Comparison of ENCODE assay signal across 25 mouse cellular contexts in the genomic region with DNA sequence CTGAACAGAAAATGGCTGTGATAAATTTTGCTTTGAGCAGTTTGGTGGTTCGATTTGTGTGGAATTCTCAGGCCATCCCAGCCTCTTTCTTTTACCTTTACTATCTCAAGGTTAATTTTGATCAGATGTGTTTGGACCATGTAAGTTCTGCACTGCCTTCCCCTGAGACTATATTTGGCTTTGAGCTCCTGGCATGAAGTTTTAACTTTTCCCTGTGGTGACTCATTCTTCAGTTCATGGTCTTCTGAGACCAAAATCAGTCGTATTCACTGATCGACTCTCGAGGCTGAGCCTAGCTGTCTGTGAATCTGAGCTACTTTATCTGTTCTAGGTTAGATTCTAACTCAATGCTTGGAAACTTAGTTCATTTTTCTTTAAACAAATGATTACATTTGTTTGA. TPM values are rescaled to one million over a fixed set of nuclear protein-coding genes. Genes with fewer than 3 reads are reported as not detected.
"Had no signal": no experiment of that assay in that cellular context is flagged by ENCODE, and none has a peak within 500 bp of the region (broad histone marks: within the 10 kb centered on the region; RNA-seq: fewer than 3 reads in every experiment).

No protein-coding gene starts in this region.

- H3K4me1 ChIP-seq: heart, embryonic 15.5 days; intestine, embryonic 15.5 days; liver, embryonic 13.5 days; liver, embryonic 15.5 days had no signal

- H3K4me3 ChIP-seq: heart, adult 2 months; heart, embryonic 13.5 days; heart, embryonic 15.5 days; hindbrain, embryonic 10.5 days; hindbrain, embryonic 12.5 days; intestine, embryonic 15.5 days; layer of hippocampus, adult 2 months; left cerebral cortex, adult 2 months; limb, embryonic 10.5 days; limb, embryonic 12.5 days; liver, embryonic 13.5 days; liver, embryonic 15.5 days had no signal

- DNase-seq: gastrocnemius, postnatal 25 days; heart, adult 2 months; heart, postnatal 14 days; heart, postnatal 4 days; kidney, adult 18-20 months; kidney, adult 8-10 months; kidney, postnatal 10 days; kidney, postnatal 25 days; kidney, postnatal 4 days; liver; liver, embryonic 13.5 days; liver, postnatal 0 days; lung, adult 2 months had no signal

- H3K36me3 ChIP-seq: intestine, embryonic 15.5 days; limb, embryonic 10.5 days; limb, embryonic 12.5 days; liver, embryonic 13.5 days; liver, embryonic 15.5 days had no signal

- H3K27ac ChIP-seq: heart, adult 2 months; heart, embryonic 13.5 days; heart, embryonic 15.5 days; hindbrain, embryonic 10.5 days; hindbrain, embryonic 12.5 days; hindbrain, embryonic 14.5 days; intestine, embryonic 15.5 days; layer of hippocampus, adult 2 months; left cerebral cortex, adult 2 months; limb, embryonic 10.5 days; limb, embryonic 12.5 days; liver, embryonic 13.5 days; liver, embryonic 15.5 days had no signal

- H3K27me3 ChIP-seq: heart, embryonic 13.5 days; heart, embryonic 15.5 days; hindbrain, embryonic 12.5 days; intestine, embryonic 15.5 days; limb, embryonic 12.5 days; liver, embryonic 13.5 days; liver, embryonic 15.5 days had no signal

- H3K9me3 ChIP-seq: heart, embryonic 13.5 days; heart, embryonic 15.5 days; hindbrain, embryonic 10.5 days; hindbrain, embryonic 12.5 days; intestine, embryonic 15.5 days; limb, embryonic 10.5 days; limb, embryonic 12.5 days; liver, embryonic 13.5 days; liver, embryonic 15.5 days had no signal

RNA-seq across cellular contexts. Expression of a gene that starts 21.2 kb away (rescaled TPM):
- total RNA-seq: gastrocnemius, postnatal 25 days had no signal
- polyA plus RNA-seq: inflammation-experienced regulatory T-cells, adult 6 months had no signal
